Mouse (Mus musculus): Measurements from ENCODE around the gene Mfap2. TPM values are rescaled to one million over a fixed set of nuclear protein-coding genes. Genes with fewer than 3 reads are reported as not detected.

Mfap2 gene
- total RNA-seq (2014; rRNA removed) (0.18 TPM in 1 of 2 replicates, not detected in the other), polyA plus RNA-seq (2012; rRNA removed) (0.30 and 0.45 TPM in 2 replicates)

DNA sequence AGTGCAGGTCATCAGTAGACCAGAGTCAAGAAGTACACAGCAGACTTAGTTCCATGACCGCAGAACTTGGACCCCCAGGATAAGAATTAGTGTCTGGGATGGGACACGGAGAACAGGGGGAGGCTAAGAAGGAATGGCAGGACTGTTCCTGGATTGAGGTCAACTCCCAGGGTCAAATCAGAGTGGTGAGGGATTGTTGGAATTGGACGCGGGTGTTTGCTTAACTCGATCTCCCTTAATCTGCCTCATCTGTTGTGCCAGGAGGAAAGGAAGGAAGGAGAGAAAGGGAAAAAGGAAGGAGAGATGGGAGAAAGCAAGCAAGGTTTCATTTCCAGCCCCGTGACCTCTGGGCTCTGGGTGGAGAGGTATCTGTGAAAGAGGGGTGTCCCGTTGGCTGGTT, at the start of gene Mfap2:
Gene Mfap2, plus strand, starts transcription at position 301 of the 400 bp plus-strand sequence.
- no peak for DNase-seq (ENCODE audit: extremely low read depth, low read depth, low spot score)
- Histone ChIP-seq H3K36me3 (ENCODE audit: control insufficient read depth, insufficient read depth, low read length) (no peaks in the 10 kb centered on the region; the same call in 1 of the 2 replicates), H3K9ac (ENCODE audit: low read depth, low read length) (peak within 1 kb of the TSS; percentile 33), H3K79me2 (ENCODE audit: control insufficient read depth, insufficient read depth, low read length) (no peaks in the 10 kb centered on the region), H3K4me3 (ENCODE audit: insufficient read depth, low read depth, low read length) (peak within 1 kb of the TSS; percentile 35), H3K4me1 (ENCODE audit: control insufficient read depth, insufficient read depth, low read length) (no peaks in the 10 kb centered on the region), H3K27me3 (ENCODE audit: control insufficient read depth, insufficient read depth, low read length) (0 out of 2 replicates have a peak, but pooled peaks cover 2% of the 10 kb centered on the region), H3K27ac (replicated peaks; ENCODE audit: insufficient read depth, low read depth, low read length) (no peak within 1 kb of the TSS)
- 37% methylated on average over 7 of the region's 7 CpGs for WGBS
- TF ChIP-seq CTCF (IDR thresholded peaks at IDR 0.05; ENCODE audit: low read depth, low read length) (no peak), POLR2A (IDR thresholded peaks at IDR 0.05; ENCODE audit: extremely low read depth, insufficient read depth, low read length) (no peak)

DNA sequence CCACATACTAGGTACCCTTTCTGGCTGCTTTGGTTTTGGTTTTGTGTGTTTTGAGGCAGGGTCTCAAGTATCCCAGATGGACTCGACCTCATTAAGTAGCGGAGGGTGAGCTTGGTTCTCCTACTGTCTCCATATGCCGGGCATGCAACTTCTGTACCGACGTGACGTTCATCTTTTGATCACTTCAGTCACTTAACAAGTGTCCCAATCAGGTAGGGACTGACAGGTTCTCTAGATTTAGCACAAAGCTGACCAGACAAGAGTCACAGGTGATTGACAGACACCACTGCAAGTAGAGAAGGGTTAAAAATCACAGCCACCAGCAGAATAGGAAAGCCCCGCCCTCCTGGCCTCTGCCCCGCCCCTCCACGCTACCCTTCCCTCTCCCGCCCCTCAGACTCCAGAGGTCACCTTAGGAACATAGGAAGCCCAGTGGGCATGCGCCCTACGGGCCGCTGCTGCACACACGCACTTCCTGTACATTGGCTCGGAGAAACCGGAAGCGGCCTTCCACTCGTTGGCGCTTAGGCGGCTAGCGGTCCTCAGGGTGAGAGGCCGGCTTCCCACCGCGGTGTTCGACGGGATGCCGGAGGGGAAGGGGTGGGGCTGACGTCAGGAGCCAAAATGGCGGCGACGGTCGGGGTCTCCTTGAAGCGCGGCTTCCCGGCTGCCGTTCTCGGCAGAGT, 49.3 kb upstream of the Mfap2 start, which contains the start of gene Sdhb:
Gene Sdhb, plus strand, starts transcription at position 423 of the 686 bp plus-strand sequence.
- TF ChIP-seq CTCF (IDR thresholded peaks at IDR 0.05; ENCODE audit: low read depth, low read length) (no peak), POLR2A (IDR thresholded peaks at IDR 0.05; ENCODE audit: extremely low read depth, insufficient read depth, low read length) (peak; percentile 66; the same call in 1 of the 2 replicates)

DNA sequence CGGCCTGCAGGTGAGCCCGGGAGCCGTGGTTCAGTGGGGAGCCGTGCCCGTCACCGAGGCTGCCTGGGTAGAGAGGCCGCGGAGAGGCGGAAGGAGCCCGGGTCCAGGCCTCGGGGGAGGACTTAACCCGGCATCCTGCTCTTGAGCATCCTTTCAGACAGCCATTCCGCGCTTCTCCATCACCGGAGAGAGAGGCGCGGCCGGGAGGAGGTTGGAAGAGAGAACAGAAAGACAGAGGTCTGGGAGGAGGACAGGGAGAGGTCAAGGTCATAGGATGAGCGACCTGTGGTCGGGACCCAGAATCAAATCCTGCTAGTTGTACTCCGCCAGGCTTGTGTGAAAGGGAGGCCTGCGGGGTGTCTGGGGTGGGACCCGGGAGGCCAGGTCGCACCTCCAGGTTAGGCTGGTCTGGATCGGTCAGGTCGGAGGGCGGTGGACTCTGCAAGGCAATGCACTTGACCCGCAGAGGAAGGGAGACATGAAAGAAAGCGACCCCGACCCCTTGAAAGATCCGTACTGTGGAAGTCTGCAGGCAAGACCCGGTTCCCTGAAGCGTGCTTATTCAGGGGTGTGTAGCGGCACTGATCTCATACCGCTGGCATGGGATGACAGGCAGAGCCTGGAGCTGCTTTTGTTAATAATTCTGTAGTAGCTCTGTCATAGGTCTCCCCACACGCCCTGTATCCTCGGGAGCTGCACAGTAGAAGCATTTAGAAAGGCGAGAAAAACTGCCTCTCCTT, 48.6 kb upstream of the Mfap2 start:
- Histone ChIP-seq H3K9ac (ENCODE audit: low read depth, low read length) (peak overlapping the region; percentile 94), H3K4me3 (ENCODE audit: insufficient read depth, low read depth, low read length) (peak overlapping the region; percentile 98), H3K27me3 (ENCODE audit: control insufficient read depth, insufficient read depth, low read length) (no peaks in the 10 kb centered on the region), H3K27ac (replicated peaks; ENCODE audit: insufficient read depth, low read depth, low read length) (peak overlapping the region; percentile 96), H3K79me2 (ENCODE audit: control insufficient read depth, insufficient read depth, low read length) (peaks cover 26% of the 10 kb centered on the region; the same call in 1 of the 2 replicates), H3K36me3 (ENCODE audit: control insufficient read depth, insufficient read depth, low read length) (peaks cover 4% of the 10 kb centered on the region; the same call in 1 of the 2 replicates), H3K4me1 (ENCODE audit: control insufficient read depth, insufficient read depth, low read length) (peaks cover 17% of the 10 kb centered on the region)
- peak; percentile 32 for DNase-seq (ENCODE audit: extremely low read depth, low read depth, low spot score)
- WGBS, result under 1% methylated on average over 38 of the region's 38 CpGs
- no peak for TF ChIP-seq POLR2A (IDR thresholded peaks at IDR 0.05; ENCODE audit: extremely low read depth, insufficient read depth, low read length)
- TF ChIP-seq CTCF (IDR thresholded peaks at IDR 0.05; ENCODE audit: low read depth, low read length), result no peak

More for the DNA sequence above, 49.3 kb upstream of the Mfap2 start, which contains the start of gene Sdhb:
- Histone ChIP-seq H3K9ac (ENCODE audit: low read depth, low read length) (peak within 1 kb of the TSS; percentile 94), H3K27me3 (ENCODE audit: control insufficient read depth, insufficient read depth, low read length) (no peaks in the 10 kb centered on the region), H3K27ac (replicated peaks; ENCODE audit: insufficient read depth, low read depth, low read length) (peak within 1 kb of the TSS; percentile 96), H3K4me1 (ENCODE audit: control insufficient read depth, insufficient read depth, low read length) (peaks cover 17% of the 10 kb centered on the region), H3K79me2 (ENCODE audit: control insufficient read depth, insufficient read depth, low read length) (peaks cover 23% of the 10 kb centered on the region; the same call in 1 of the 2 replicates), H3K36me3 (ENCODE audit: control insufficient read depth, insufficient read depth, low read length) (no peaks in the 10 kb centered on the region), H3K4me3 (ENCODE audit: insufficient read depth, low read depth, low read length) (peak within 1 kb of the TSS; percentile 98)
- DNase-seq (ENCODE audit: extremely low read depth, low read depth, low spot score), result peak; percentile 98
- 2% methylated on average over 37 of the region's 37 CpGs for WGBS

DNA sequence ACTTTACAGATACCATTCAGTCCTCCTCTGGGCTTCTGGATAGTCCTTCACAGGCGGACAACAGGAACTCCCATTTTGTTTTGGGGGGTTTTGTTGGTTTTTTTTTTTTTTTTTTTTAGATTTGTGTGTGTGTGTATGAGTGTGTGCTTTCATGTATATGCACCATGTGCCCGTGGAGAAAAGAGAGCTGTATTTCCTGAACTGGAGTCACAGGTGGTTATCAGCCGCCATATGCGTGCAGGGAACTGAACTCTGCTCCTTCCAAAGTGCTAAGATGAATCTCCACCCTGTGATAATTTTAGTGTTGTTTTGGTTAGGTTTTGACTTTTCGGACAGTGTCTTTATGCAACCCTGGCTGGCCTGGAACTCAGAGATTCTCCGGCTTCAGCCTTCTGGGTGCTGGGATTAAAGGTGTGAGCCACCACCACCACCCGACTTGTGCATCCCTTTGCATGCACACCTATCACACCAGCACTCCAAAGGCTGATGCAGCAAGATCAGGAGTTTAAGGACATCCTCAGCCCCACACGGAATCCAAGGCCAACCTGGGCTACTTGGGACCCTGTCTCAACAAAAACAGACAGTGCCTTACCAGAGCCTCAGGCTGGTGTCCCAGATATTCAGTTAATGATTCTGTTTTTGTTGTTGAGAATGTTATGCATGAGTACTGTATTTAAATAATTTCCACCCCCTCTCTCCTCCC, 47.9 kb upstream of the Mfap2 start:
- H3K4me1 ChIP-seq (ENCODE audit: control insufficient read depth, insufficient read depth, low read length), result peaks cover 15% of the 10 kb centered on the region
- peaks cover 8% of the 10 kb centered on the region; the same call in 1 of the 2 replicates for H3K36me3 ChIP-seq (ENCODE audit: control insufficient read depth, insufficient read depth, low read length)
- peaks cover 26% of the 10 kb centered on the region; the same call in 1 of the 2 replicates for H3K79me2 ChIP-seq (ENCODE audit: control insufficient read depth, insufficient read depth, low read length)
- H3K27me3 ChIP-seq (ENCODE audit: control insufficient read depth, insufficient read depth, low read length), result no peaks in the 10 kb centered on the region
- H3K27ac ChIP-seq (replicated peaks; ENCODE audit: insufficient read depth, low read depth, low read length), result peak overlapping the region; percentile 96
- no peak for TF ChIP-seq CTCF (IDR thresholded peaks at IDR 0.05; ENCODE audit: low read depth, low read length)
- TF ChIP-seq POLR2A (IDR thresholded peaks at IDR 0.05; ENCODE audit: extremely low read depth, insufficient read depth, low read length), result no peak
- DNase-seq (ENCODE audit: extremely low read depth, low read depth, low spot score), result peak; percentile 73
- H3K9ac ChIP-seq (ENCODE audit: low read depth, low read length), result peak overlapping the region; percentile 94
- WGBS, result 17% methylated on average over 8 of the region's 8 CpGs
- H3K4me3 ChIP-seq (ENCODE audit: insufficient read depth, low read depth, low read length), result peak overlapping the region; percentile 98

DNA sequence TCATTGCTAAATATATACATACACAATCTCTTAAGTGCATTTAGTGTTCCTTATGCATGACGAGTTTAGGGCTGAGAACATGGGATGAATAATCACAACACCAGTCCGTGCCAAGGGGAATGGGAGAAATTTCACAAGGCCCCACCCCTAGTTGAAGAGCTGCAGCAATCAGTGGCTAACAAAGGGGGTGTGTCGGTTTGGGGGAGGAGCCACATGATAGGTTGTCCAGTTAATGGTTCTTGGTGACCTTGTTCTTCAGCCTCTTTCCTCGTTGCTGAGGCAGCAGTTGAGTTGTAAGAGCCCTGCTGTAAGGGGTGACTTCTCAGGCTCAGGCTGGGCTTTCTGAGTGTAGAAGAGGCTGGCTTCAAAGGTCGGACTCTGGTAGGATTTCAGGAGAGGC, 47.3 kb upstream of the Mfap2 start:
- TF ChIP-seq POLR2A (IDR thresholded peaks at IDR 0.05; ENCODE audit: extremely low read depth, insufficient read depth, low read length), result no peak
- no peak for TF ChIP-seq CTCF (IDR thresholded peaks at IDR 0.05; ENCODE audit: low read depth, low read length)
- peak overlapping the region; percentile 55 for H3K9ac ChIP-seq (ENCODE audit: low read depth, low read length)
- peaks cover 13% of the 10 kb centered on the region for H3K4me1 ChIP-seq (ENCODE audit: control insufficient read depth, insufficient read depth, low read length)
- peak; percentile 96 for DNase-seq (ENCODE audit: extremely low read depth, low read depth, low spot score)
- H3K79me2 ChIP-seq (ENCODE audit: control insufficient read depth, insufficient read depth, low read length), result peaks cover 26% of the 10 kb centered on the region; the same call in 1 of the 2 replicates
- peak overlapping the region; percentile 50 for H3K4me3 ChIP-seq (ENCODE audit: insufficient read depth, low read depth, low read length)
- no peaks in the 10 kb centered on the region for H3K27me3 ChIP-seq (ENCODE audit: control insufficient read depth, insufficient read depth, low read length)
- peak overlapping the region; percentile 98 for H3K27ac ChIP-seq (replicated peaks; ENCODE audit: insufficient read depth, low read depth, low read length)
- peaks cover 8% of the 10 kb centered on the region; the same call in 1 of the 2 replicates for H3K36me3 ChIP-seq (ENCODE audit: control insufficient read depth, insufficient read depth, low read length)
- 10% methylated on average over 5 of the region's 5 CpGs for WGBS

All from liver, adult 2 months (tissue).